Comparison of ENCODE assay signal across 18 mouse cellular contexts in the genomic region with DNA sequence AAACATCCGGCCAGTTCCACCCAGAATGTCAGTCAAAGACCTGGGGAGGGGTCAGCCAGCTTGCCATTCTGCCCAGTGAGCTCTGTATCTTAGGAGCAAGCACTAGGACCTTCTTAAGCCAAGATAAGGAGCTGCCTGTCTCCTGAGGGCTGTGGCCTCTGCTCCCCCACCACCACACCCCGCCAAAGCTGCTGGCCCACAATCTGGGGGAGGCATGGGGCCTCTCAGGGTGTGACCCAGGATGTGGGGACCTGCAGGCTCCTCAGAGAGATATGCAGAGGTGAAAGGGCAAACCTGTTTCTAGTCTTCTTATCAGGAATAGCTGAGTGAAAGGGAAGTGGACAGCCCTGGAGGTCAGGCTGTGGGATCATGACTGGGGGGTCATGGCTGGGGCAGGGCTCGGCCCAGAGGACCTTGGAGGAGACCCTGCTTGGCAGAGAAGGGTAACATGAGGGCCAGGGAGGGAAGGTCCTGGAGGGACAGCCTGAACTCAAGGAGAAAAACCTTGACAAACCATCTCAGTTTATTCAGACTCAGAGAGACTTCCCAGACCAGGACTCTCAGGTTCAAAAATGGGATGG. TPM values are rescaled to one million over a fixed set of nuclear protein-coding genes. Genes with fewer than 3 reads are reported as not detected.
DNase-seq lines count a peak whose midpoint lies in the region; ATAC-seq and TF ChIP-seq lines count a peak whose summit lies in the region.
"Had no signal": no experiment of that assay in that cellular context is flagged by ENCODE, and none has a peak within 500 bp of the region (broad histone marks: within the 10 kb centered on the region; RNA-seq: fewer than 3 reads in every experiment).

No protein-coding gene starts in this region.

- peaks cover 47% of the 10 kb centered on the region for H3K27me3 ChIP-seq in heart, embryonic 10.5 days (ENCODE audit: insufficient read depth, poor library complexity, severe bottlenecking)
- H3K27me3 ChIP-seq in heart, adult 2 months (ENCODE audit: control insufficient read depth, insufficient read depth, low read length): peaks cover 7% of the 10 kb centered on the region; the same call in 1 of the 2 replicates

- TF ChIP-seq POLR2A in heart, adult 2 months (IDR thresholded peaks at IDR 0.05; ENCODE audit: insufficient read depth, low read depth, low read length): no peak

- DNase-seq in heart, embryonic 10.5 days (ENCODE audit: low spot score): no peak
- no peak for DNase-seq in heart, postnatal 25 days (ENCODE audit: low spot score)
- DNase-seq in c-Kit-positive CD71-positive TER-119-negative erythroid progenitor cells, embryonic 14.5 days (ENCODE audit: low read depth): peak; percentile 41
- DNase-seq in liver: peak; percentile 63
- no peak for DNase-seq in frontal cortex, postnatal 25 days (ENCODE audit: low spot score in 2 of 2)
- DNase-seq in heart, adult 2 months: no peak
- no peak for DNase-seq in heart, postnatal 4 days
- DNase-seq: kidney, postnatal 10 days; layer of hippocampus, postnatal 36 days; lung, postnatal 36 days; thymus, postnatal 36 days had no signal

- H3K27ac ChIP-seq in heart, embryonic 10.5 days: peak overlapping the region; percentile 12; the same call in 1 of the 2 replicates
- H3K27ac ChIP-seq in heart, adult 2 months: no peak overlapping the region
- H3K27ac ChIP-seq: heart, embryonic 13.5 days; hindbrain, embryonic 15.5 days; limb, embryonic 13.5 days; neural tube, embryonic 13.5 days had no signal

- H3K4me1 ChIP-seq in heart, embryonic 10.5 days: peaks cover 30% of the 10 kb centered on the region
- no peaks in the 10 kb centered on the region for H3K4me1 ChIP-seq in heart, adult 2 months (ENCODE audit: control insufficient read depth, insufficient read depth, low read length)

- no peak for TF ChIP-seq EP300 in heart, adult 2 months (IDR thresholded peaks at IDR 0.05; ENCODE audit: insufficient read depth, low read depth, low read length)

- 4% methylated on average over 3 of the region's 3 CpGs for WGBS in heart, embryonic 10.5 days
- WGBS in heart, adult 2 months: 47% methylated on average over 3 of the region's 3 CpGs

- no peak overlapping the region for H3K4me3 ChIP-seq in heart, embryonic 10.5 days
- no peak overlapping the region for H3K4me3 ChIP-seq in heart, adult 2 months
- H3K4me3 ChIP-seq: heart, embryonic 13.5 days; hindbrain, embryonic 15.5 days; limb, embryonic 13.5 days; neural tube, embryonic 13.5 days had no signal

- 0 out of 2 replicates have a peak, but pooled peaks have one; percentile 23 for ATAC-seq in neutrophil, adult 5-6 weeks (ENCODE audit: extremely low read depth, insufficient number of reproducible peaks, low FRiP score, poor library complexity, severe bottlenecking)

- no peaks in the 10 kb centered on the region for H3K9me3 ChIP-seq in heart, embryonic 10.5 days
- H3K9me3 ChIP-seq: heart, embryonic 13.5 days; hindbrain, embryonic 15.5 days; limb, embryonic 13.5 days; neural tube, embryonic 13.5 days had no signal

- H3K79me2 ChIP-seq in heart, adult 2 months (replicated peaks; ENCODE audit: control insufficient read depth, insufficient read depth, low read length): no peaks in the 10 kb centered on the region

- no peaks in the 10 kb centered on the region for H3K36me3 ChIP-seq in heart, embryonic 10.5 days
- H3K36me3 ChIP-seq in heart, adult 2 months (ENCODE audit: control insufficient read depth, insufficient read depth, low read length): no peaks in the 10 kb centered on the region
- H3K36me3 ChIP-seq: heart, embryonic 13.5 days; hindbrain, embryonic 15.5 days; limb, embryonic 13.5 days; neural tube, embryonic 13.5 days had no signal

- no peak overlapping the region for H3K9ac ChIP-seq in heart, adult 2 months (ENCODE audit: low read depth, low read length)
- H3K9ac ChIP-seq: heart, embryonic 13.5 days; hindbrain, embryonic 15.5 days; limb, embryonic 13.5 days; neural tube, embryonic 13.5 days had no signal

- intact Hi-C loops in heart, postnatal 25 days (cut with DNase I): no loop called here
- intact Hi-C loops in heart, adult 2 months (cut with DNase I): loop anchor here (5.0 to 10.0 kb wide), 2 partner anchors 91 to 373 kb away; no protein-coding TSS in a partner anchor

- TF ChIP-seq CTCF in heart, adult 2 months (IDR thresholded peaks at IDR 0.05): no peak

RNA-seq across cellular contexts. Expression of gene Alx3, which starts 16.9 kb away (rescaled TPM):
- 2.3 and 13.0 TPM in 2 replicates for polyA plus RNA-seq in heart, embryonic 10.5 days (2016; fragmentation: Nextera tagmentation; extraction: Ambion mirVana)
- not detected for total RNA-seq in heart, postnatal 25 days (2021)
- not detected in 2 replicates for total RNA-seq in neutrophil, adult 5-6 weeks (2017)
- total RNA-seq in heart, adult 2 months (2021): not detected
- polyA plus RNA-seq in heart, adult 2 months (2012; rRNA removed): not detected in 2 replicates
- total RNA-seq in heart, postnatal 4 days (2021): not detected
- total RNA-seq: adrenal gland, adult 18-20 months had no signal
- polyA plus RNA-seq: neural tube, embryonic 13.5 days had no signal

RNA-seq across cellular contexts. Expression of gene Ubl4b, which starts 23.0 kb away (rescaled TPM):
- polyA plus RNA-seq in heart, embryonic 10.5 days (2016; fragmentation: Nextera tagmentation; extraction: Ambion mirVana): 0.15 TPM in 1 of 2 replicates, not detected in the other
- not detected for total RNA-seq in heart, postnatal 25 days (2021)
- total RNA-seq in neutrophil, adult 5-6 weeks (2017): not detected in 2 replicates
- not detected for total RNA-seq in heart, adult 2 months (2021)
- polyA plus RNA-seq in heart, adult 2 months (2012; rRNA removed): 0.12 TPM in 1 of 2 replicates, not detected in the other
- not detected for total RNA-seq in heart, postnatal 4 days (2021)
- total RNA-seq: adrenal gland, adult 18-20 months; layer of hippocampus, postnatal 36 days had no signal
- polyA plus RNA-seq: heart, embryonic 13.5 days; hindbrain, embryonic 15.5 days; midbrain, embryonic 16.5 days; neural tube, embryonic 13.5 days had no signal

RNA-seq across cellular contexts. Expression of gene Gm10961, which starts 53.2 kb away (rescaled TPM):
- not detected in 2 replicates for polyA plus RNA-seq in heart, embryonic 10.5 days (2016; fragmentation: Nextera tagmentation; extraction: Ambion mirVana)
- not detected for total RNA-seq in heart, postnatal 25 days (2021)
- not detected in 2 replicates for total RNA-seq in neutrophil, adult 5-6 weeks (2017)
- total RNA-seq in heart, adult 2 months (2021): not detected
- not detected in 2 replicates for polyA plus RNA-seq in heart, adult 2 months (2012; rRNA removed)
- not detected for total RNA-seq in heart, postnatal 4 days (2021)
- total RNA-seq: adrenal gland, adult 18-20 months; layer of hippocampus, postnatal 36 days had no signal
- polyA plus RNA-seq: heart, embryonic 13.5 days; hindbrain, embryonic 15.5 days; limb, embryonic 13.5 days; midbrain, embryonic 16.5 days; neural tube, embryonic 13.5 days had no signal

RNA-seq across cellular contexts. Expression of gene Strip1, which starts 53.6 kb away (rescaled TPM):
- polyA plus RNA-seq in heart, embryonic 10.5 days (2016; fragmentation: Nextera tagmentation; extraction: Ambion mirVana): 45.1 and 50.1 TPM in 2 replicates
- total RNA-seq in heart, postnatal 25 days (2021): 10 to 100 TPM; 18.8 to 21.9 TPM
- 33.5 and 41.1 TPM in 2 replicates for total RNA-seq in neutrophil, adult 5-6 weeks (2017)
- 10 to 100 TPM; 19.9 to 21.2 TPM for total RNA-seq in heart, adult 2 months (2021)
- polyA plus RNA-seq in heart, adult 2 months (2012; rRNA removed): 35.1 and 46.6 TPM in 2 replicates
- 10 to 100 TPM; 34.8 to 38.0 TPM for total RNA-seq in heart, postnatal 4 days (2021)

Comparison
In these comparisons a context has a peak if more than half of its experiments do, and no peak if none do; other contexts are left out.
1. DNase-seq: peak in c-Kit-positive CD71-positive TER-119-negative erythroid progenitor cells, embryonic 14.5 days (single experiment) and liver (single experiment); none in heart, embryonic 10.5 days (single experiment), heart, postnatal 25 days (single experiment), frontal cortex, postnatal 25 days (0 of 2), heart, adult 2 months (0 of 2) and heart, postnatal 4 days (single experiment).